Mouse (Mus musculus): Measurements from ENCODE around the gene Selenos.
A peak's percentile ranks its signal among the peaks of the same experiment; 100 is the strongest.

Selenos gene

DNA sequence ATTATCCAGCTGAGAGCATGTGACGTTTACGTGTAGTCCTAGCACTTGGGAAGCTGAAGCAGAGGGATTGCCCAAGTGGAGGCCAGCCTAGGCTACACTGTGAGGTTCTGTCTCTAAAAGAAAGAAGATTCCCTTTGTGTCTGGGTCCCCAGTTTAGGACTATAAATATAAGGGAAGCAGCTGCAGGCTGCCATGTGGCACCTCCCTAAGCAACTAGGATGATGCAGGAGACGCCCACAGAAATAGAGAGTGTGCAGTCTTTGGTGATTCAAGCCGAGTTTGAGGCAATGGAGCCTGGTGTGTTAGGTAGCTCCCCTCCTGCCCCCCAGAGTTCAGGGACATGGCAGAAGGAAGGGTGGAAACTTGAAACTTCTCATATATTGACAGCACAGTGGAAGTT lies 8.2 kb downstream of the Selenos start:
- peak; percentile 83 for DNase-seq

DNA sequence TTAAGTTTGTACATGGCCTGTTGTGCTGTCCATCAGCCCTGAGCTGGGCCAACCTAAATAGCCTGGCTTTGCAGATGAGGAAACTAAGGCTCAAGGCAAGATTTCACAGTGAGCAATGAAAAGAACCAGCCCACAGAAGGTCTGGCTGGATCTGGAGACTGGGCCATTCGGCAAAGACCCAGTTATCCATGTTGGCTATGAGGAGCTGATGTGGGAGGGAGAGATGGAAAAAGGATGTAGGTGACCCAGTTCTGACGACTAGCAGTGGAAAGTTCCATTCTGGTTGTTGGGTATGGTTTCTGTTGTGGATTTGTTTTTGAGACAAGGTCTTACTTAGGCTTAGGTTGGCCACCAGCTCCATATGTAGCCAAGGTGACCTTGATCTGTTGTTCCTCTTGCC lies 8.6 kb downstream of the Selenos start:
- no peak for DNase-seq

DNA sequence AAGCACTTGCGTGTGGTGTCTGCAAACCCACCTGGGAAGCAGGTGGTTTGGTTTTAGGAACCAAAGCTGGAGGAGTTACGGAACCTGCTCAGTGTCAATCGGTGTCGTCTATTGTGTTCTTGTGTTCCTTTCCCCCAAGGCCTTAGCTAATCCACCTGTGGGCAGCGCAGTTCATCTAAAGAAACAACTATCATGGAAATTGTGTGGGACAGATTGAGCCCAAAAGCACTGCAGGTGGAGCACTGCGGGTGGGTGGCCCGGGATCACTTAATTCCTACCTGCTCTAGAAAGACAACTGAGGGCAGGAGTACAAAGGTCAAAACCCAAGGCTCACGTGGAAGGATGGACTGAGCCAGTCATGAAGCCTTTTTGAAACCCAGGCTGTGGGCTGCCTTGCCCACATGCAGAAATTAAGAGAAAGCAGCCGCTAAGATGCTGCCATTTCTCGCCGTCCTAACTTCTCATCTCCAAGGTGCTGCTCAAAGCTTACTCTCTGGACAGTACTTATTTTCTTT lies 11.3 kb downstream of the Selenos start:
- DNase-seq = no peak

DNA sequence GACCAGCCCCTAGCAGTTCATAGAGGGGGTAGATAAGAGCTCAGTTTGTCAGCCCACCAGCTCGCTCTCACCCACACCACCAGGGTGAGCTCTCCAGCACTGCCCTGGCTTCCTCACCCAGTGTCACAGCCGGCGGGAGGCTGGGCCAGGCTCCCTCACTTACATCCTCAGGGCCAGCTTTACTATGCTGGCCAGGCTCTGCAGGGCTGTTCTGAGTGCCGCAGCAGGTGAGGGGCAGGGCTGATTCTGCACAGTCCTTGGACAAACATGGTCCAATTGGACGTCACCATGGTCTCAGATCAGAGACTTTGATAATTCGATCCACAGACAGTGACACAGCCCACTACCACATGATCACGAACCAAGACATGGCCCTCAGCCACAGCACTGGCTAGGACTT lies 12.1 kb downstream of the Selenos start:
- no peak for DNase-seq

DNA sequence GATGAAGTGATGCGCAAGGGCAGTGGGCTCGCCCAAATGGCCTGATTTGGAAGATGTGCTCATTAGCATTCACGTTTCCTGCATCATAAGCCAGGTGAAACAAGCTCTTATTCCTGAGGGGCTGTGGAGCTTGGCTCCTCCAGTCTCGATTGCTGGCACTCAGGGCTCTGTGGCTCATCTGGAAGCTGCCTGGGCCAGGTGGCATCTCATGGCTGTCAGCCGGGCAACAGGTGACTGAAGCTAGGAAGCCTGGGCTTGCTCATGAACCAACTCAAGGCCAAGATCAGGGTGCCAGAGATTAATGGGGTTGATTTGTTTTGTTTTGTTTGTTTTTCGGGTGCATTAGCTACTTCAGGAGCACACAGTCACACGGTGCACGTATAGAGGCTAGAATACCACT lies 13.2 kb downstream of the Selenos start:
- DNase-seq = no peak

DNA sequence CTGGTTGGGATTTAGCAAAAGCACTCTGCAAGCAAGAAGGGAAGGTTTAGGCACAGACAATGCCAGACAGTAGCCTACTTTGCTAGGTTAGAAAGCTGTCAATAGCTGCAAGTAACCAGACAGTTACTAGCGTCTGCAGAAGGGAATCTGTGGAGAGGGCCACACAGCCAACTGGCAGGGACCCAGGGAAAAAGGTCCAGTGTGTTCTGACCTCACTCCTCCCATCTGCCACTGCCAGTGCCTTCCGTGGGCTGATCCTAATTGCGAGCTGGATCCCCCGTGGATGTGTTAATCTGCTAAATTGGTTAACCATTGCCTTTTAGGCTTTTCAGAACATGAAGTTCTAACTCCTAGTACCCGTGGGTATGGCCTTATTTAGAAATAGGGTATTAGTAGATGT lies 14.7 kb downstream of the Selenos start:
- DNase-seq = peak; percentile 92

DNA sequence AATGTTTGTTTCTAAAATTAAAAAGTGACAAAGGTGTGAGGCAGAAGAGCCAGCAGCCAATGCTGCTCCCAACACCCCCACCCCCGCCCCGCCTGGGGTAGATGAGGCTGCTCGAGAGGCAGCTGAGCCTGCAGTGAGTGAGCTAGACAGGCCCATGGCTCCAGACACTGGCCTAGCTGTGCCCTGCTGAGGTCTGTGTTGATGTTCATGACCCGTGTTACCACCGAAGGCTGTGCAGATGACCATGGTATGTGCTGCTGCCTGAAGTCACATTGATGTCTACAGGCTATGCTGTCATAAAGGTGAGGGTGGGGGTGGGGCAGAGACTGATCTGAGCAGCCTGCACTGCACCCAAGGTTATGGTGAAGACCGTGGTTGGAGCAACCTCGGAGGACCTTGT lies 19.4 kb downstream of the Selenos start:
- no peak for DNase-seq

DNA sequence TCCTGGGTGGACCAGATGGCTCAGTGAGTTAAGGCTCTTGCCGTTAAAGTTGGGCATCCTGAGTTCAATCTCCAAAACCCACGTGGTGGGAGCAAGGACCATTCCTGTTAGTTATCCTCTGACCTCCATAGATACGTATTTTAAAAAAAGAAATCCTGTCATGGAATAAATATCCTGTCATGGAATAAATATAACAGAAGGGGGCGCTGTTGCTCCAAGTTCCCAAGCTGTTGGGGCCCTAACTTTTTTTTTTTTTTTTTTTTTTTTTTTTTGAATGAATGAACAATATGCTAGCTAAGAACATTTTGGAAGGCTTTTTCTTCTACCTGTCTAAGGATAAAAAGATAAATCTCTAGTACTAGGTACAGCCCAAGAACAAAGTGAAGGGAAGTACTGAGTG lies 22.4 kb downstream of the Selenos start:
- no peak for DNase-seq

DNA sequence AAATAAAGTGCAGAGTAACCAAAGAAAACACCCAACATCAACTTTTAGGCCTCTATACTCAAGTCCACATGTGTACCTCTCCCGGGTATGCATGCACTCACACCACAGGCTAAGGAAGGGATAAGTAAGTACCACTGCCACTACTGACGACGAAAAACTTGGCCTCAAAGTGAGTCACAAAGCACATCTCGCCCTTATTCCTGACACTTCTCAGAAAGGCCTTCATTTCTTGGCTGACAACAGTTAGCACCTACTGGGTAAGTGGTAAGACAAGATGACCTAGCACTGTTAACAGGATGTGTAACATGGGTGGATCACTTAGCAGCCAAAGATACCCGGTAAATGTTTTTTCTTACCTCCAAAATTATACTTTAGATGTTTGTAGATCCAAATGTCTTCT lies 25.1 kb downstream of the Selenos start:
- DNase-seq = no peak

DNA sequence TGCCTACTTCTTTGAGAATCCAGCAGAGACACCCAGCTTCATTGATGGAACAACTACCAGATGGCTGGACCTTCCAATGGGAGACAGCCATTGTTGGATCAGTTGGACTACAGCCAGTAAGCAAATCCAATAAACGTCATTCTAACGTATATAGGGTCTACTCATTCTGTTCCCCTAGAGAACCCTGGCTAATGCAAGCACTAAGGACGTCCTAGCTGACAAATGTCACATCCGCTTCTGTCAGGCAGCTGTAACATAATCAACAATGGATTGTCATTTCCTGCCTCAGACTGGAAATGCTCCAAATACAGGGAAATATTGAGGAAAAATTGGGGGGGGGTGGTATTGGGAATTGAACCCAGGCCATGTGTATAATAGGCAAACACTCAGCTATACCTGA lies 26.3 kb downstream of the Selenos start:
- DNase-seq = no peak

DNA sequence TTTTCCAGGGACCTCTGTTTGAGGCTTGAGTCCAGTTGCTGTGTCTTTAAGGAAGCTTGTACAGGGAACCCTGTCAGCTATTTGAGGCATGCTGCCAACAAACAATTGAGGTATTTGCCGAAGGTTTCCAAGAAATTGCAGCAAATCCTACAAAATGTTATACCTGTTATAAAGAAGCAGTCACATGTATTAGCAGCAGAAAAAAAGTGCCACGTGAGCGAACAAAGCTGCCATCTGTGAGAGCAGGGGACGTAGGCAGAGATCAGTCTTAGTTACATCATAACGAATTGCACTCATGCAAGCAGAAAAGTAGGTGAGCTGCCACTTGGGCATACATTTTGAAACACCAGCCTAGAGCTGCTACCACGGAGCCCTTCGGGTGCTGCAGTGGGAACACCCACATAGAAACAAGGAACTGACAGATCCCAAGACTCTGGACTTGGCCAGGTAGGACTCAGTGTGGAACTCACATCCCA lies 27.2 kb downstream of the Selenos start:
- DNase-seq = peak; percentile 90

DNA sequence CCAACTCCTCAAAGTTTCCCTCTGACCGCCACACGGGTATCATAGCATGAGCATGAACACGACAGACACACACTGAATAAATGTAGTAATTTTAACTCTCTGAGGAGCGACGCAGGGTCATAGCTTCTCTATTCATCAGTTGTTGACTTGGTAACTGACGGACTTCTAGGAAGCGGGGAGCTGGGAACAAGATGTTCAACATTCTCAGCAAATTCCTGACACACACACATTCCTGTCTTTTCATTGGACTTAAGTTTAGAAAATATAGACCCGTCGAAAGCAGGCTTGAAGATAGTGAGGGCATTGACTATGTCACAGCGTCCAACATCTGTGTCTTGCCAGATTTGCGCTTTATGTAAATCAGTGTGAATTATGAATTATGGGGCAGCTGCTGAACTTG lies 27.8 kb downstream of the Selenos start:
- no peak for DNase-seq

DNA sequence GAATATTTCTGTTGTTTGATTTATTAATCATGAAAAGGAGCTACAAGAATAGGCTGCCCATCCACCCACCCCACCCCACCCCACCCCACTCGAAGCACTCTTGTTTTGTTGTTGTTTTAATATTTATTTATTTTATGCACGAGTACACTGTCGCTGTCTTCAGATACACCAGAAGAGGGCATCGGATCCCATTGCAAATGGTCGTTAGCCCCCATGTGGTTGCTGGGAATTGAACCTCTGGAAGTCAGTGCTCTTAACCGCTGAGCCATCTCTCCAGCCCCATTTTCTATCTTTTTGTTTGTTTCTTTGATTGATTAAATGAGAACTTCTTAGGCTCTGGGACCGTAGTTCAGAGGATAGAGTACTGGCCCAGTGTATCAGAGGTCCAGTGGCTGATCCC lies 28.5 kb downstream of the Selenos start:
- DNase-seq = peak; percentile 92

DNA sequence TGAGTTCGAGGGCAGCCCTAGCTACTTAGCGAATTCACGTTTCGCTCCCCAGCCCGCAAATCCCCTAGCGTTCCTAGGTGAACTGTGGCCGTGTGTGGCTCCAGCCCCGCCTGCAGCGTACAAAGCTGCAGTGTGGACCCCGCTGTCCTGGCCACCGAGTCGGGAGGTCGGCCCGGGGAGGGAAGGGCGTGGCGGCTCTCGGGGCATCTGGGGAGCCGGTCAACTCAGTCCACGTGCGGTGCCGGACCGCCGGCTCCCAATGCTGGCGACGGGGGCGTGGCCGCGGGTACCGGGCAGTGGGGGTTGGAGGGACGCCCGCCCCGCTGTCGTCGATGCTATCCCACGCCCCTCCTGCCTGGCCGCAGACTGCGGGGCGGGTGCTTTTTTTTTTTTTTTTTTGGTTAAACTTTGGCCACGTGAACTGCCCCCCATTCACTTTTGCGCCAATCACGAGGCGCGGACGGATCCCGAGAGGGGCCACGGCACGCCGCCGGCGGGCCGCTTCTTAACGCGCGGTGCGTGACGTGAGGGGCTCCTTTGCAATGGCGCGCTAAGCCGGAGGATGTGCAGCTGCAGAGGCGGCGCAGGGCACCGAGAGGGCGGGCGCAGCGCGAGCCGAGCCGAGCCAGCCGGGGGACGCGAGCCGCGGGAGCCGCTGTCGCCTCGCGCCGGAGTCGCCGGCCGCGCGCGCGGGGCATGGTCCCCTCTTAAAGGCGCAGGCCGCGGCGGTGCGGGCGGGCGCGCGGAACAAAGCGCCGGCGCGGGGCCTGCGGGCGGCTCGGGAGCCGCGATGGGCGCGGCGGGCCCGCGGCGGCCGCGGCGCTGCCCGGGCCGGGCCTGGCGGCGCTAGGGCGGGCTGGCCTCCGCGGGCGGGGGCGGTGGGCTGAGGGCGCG lies 29.8 kb downstream of the Selenos start, which contains the start of gene Chsy1:
Gene Chsy1, plus strand, starts transcription at position 555 of the 894 bp plus-strand sequence.
- DNase-seq = peak; percentile 100

DNA sequence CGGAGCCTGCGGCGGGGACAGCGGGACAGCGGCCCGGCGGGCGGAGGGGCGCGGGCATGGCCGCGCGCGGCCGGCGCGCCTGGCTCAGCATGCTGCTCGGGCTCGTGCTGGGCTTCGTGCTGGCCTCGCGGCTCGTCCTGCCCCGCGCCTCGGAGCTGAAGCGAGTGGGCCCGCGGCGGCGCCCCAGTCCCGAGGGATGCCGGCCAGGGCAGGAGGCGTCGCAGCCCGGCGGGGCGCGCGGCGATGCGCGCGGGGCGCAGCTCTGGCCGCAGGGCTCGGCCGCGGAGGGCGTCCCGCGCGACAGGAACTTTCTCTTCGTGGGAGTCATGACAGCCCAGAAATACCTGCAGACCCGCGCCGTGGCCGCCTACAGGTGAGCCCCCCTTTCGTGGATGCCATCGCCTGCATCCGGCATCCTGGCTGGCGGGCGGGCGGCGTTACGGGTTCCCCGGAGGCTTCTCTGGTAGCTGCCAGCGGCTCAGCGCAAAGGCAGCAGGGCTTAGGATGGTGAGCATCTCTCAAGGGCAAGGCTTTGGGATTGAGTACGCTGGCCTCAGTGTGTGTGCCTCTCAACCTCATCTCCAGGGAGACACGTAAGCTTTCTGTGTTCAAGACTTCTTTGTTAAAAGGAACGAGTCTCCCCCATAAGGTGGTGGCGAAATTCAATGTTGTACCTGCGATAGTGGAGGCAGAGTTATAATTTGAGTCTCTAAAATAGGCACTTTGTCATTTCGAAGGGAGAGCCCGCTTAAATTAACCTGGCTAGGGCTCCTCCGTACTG lies 30.6 kb downstream of the Selenos start:
- no peak for DNase-seq

DNA sequence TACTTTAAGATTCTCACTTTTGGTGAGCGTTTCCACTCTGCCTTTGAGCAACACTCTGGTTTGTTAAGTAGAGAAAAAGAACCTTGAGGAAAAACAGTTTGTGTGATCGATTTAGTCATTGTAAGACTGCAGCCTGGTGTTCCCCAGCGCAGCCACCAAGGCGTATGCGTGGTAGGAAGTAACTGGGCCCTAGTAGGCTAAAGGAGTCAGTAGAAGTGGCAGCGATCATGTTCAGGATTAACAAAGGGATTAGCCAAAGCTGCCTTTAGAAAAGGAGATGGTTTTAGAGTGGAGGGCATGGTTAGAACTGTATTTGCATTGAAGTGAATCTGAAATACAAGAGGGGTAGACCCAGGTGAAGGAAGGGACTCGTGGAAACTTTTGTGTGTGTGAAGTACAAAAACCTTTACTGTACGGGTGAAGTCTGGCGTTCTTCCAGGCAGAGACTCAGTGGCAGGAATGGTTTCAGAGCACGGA lies 31.2 kb downstream of the Selenos start:
- no peak for DNase-seq

DNA sequence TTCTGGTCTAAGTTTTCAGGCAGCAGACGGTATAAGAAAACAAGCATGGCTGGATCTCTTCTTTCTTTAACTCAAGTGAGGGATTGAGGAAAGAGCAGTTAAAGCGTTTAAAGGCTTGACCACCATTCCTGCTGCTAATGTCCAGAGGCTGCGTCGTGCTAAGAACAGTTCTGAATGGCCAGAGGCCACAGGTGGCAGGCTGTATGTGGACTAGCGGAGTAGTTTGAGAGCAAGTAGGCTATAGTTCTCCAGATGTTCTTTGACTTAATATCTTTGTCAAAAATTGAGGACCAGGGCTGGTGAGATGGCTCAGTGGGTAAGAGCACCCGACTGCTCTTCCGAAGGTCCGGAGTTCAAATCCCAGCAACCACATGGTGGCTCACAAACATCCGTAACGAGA lies 31.8 kb downstream of the Selenos start:
- no peak for DNase-seq

DNA sequence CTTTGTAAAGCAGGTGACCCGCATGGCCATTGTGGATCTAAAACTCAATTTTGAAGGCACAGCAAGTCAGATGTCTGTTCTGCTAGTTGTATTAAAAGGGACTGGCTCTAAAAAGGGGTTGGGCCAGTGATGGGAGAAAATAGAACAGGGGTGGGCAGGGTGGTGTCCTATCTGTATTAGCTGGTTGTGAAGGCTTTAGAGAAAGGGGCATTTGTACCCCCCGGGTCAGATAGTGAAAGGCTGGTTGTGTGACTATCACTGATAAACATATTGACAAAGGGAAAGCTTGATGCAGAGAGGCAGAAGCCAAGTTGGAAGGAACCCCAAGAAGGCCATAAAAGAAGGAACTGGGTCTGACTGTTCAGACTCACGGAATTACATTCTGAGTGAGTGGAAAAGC lies 34.1 kb downstream of the Selenos start:
- DNase-seq = no peak

DNA sequence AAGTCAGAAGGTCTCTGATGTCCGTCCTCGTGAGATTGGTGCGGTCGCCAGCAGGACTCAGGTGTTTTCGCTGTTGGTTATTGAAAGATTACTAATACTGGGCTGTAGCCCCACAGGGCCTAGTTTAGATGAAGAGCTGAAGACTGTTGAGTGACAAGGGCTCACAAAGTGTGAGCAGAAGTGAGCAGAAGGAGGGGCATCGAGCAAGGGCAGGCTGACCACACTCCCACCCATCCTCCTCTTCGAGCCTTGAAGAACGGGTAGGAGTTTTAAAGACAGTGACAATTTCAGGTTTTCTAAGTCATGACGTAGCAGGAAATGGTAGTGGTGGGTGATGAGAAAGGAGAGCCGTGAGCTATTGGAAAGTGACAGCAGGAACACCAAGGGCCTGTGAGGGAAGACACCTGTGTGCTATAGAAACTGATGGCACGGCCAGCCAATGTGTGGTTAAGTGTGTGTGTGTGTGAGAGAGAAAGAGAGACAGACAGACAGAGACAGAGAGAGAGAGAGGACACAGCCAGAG lies 36.4 kb downstream of the Selenos start:
- DNase-seq = no peak

DNA sequence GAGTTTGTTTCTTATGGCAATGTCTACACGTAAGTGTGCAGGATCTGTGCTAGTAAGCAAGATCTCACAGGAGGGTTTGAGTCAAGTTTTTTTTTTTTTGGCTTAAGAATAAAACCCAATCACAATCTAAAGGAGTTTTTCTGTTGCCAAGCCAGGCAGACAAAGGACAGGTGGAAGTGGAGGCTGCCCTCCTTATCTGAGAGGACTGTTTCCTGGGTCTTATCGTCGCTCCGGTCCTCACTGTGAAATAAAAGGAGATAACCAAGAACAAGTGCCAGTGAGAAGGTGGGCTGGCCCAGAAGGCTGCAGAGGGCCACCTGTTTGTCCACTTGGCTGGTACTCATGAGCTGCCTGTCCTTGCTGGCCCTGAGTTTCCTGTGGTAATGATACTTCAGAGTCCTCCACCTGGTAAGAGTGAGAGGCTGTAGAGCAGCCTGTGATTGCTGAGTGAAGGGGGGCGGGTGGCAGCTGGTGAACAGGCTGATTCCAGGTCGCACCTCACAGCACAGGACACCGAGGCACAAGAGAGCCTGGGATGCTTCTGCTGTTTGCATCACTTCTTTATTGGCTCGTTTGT lies 37.5 kb downstream of the Selenos start:
- no peak for DNase-seq

DNA sequence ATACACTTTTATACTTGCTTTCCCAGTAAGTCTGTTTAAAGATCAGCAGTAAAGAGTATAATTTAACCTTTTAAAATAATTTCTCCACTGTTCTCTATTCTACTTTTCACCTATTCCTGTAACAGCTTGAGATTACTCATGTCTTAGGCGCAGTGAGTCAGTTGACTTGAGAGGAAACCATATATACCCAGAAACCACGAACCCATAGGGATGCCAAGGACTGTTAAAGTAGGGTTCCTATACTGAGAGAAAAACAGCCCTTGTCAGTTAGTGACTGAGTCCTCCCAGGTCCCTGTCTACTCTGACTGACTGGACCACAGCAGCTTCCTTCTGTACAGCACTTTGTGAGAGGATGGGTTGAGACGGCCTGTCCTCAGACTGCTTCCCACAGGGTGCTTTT lies 38.6 kb downstream of the Selenos start:
- no peak for DNase-seq

DNA sequence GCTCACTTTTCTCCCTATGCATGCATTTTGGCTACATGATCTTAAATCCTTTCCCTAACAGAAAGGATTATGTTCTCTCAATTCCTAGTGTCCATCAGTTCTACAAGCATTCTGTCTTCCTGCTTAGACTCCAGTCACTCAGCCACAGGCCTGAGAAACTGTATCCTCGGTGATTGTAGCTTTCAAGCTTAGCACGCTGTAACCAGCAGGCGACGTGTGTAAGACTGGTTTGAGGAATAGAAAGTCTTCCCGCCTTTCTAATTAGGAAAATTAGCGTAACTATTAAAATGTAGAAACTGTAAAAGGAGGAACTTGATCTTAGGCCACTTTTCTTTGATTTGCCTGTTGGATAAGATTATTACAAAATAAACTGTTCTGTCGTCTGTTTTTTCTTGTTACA lies 39.3 kb downstream of the Selenos start:
- DNase-seq = no peak

DNA sequence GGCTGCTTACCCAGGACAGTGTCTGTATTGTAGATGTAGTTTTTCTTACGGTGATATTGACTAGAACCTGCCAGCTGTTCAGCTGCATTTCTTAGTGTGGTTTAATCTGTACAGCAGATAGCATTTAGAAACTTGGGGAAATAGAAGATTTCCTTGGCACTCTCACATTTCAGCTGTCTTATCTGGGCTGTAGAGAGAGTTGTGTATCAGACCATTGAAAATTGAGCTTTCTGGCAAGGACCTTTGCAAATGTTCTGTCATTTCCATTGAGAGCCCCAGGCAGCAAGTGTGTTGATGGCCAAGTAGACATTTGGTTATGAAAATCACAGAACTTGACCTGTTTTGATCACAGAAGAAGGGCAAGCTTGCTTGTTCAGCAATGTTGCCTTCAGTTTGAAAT lies 40.7 kb downstream of the Selenos start:
- DNase-seq = no peak

Data from heart, adult 11 months (tissue).